Mouse (Mus musculus) lung, embryonic 15.5 days (tissue): ENCODE measurements around the gene Spg21. TPM values are rescaled to one million over a fixed set of nuclear protein-coding genes. Genes with fewer than 3 reads are reported as not detected.

Experiments
- polyA plus RNA-seq: library from polyadenylated mRNA; unstranded; fragments of >200 nt; fragmentation: Nextera tagmentation; extraction: Ambion mirVana; gene quantifications from 2 replicates; pipeline ENCODE4 v1.2.1, GENCODE M21; 2015

Spg21 gene
- polyA plus RNA-seq, 1 experiment from 2014 or later: 97.0 TPM

Other genes starting within 250 kb of the Spg21 start
- 0.09 and 0.16 TPM in 2 replicates for gene Cilp, start 195.8 kb upstream of the Spg21 start, polyA plus RNA-seq
- 47.2 and 50.0 TPM in 2 replicates for gene Clpx, start 166.7 kb upstream of the Spg21 start, polyA plus RNA-seq
- gene Pdcd7, start 114.8 kb upstream of the Spg21 start, polyA plus RNA-seq: 9.3 and 10.6 TPM in 2 replicates
- 0.14 TPM in 1 of 2 replicates, not detected in the other for gene Ubap1l, start 99.9 kb upstream of the Spg21 start, polyA plus RNA-seq
- gene Kbtbd13, start 69.3 kb upstream of the Spg21 start, polyA plus RNA-seq: 5.0 and 5.5 TPM in 2 replicates
- 49.9 and 52.6 TPM in 2 replicates for gene Rasl12, start 62.4 kb upstream of the Spg21 start, polyA plus RNA-seq
- gene Slc51b, start 38.0 kb upstream of the Spg21 start, polyA plus RNA-seq: not detected in 2 replicates
- gene Mtfmt, start 25.2 kb upstream of the Spg21 start, polyA plus RNA-seq: 18.6 and 19.3 TPM in 2 replicates
- not detected in 2 replicates for gene Ankdd1a, start 59.2 kb downstream of the Spg21 start, polyA plus RNA-seq
- gene Plekho2, start 119.1 kb downstream of the Spg21 start, polyA plus RNA-seq: 21.7 TPM in 2 replicates
- 16.6 and 19.0 TPM in 2 replicates for gene Pif1, start 126.2 kb downstream of the Spg21 start, polyA plus RNA-seq
- gene Rbpms2, start 168.7 kb downstream of the Spg21 start, polyA plus RNA-seq: 15.1 and 16.6 TPM in 2 replicates
- 396 and 422 TPM in 2 replicates for gene Oaz2, start 207.1 kb downstream of the Spg21 start, polyA plus RNA-seq